Mouse (Mus musculus) E14TG2a.4 (cell line): ENCODE results near the gene Zfp366.

Experiments used
- CTCF ChIP-seq: conservative IDR thresholded peaks from 2 replicates; pipeline ENCODE4 v1.5.1; 2014; ENCODE audit warnings: low read length
- POU5F1 ChIP-seq: IDR thresholded peaks from 2 replicates; pipeline ENCODE4 v1.6.1; 2014; ENCODE audit warnings: low read length, borderline replicate concordance

DNA sequence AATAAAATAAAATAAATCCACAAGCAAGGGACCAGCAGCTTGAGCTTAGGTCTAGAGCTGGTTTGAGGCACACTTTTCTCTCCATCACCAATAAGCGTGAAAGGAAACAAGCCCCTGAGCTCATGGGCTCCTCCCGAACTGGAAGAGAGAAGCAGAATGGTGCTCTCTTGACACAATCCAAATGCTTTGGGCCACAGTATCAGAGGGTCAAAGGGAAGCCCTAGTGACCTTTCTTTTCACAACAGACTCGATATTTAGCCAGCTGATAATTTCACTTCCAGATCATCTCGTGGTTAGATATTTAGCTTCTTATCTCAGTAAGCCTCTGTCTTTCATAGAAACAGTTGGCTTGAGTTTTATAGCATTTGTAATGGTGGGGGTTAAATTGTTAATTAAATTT lies 12.2 kb downstream of the Zfp366 start:
- no peak for TF ChIP-seq CTCF
- TF ChIP-seq POU5F1, result no peak
